Mouse (Mus musculus) MEL (cell line): ENCODE results near the gene Rbpms2. TPM values are rescaled to one million over a fixed set of nuclear protein-coding genes. Genes with fewer than 3 reads are reported as not detected.

Experiments
- DNase-seq: peaks from one replicate; pipeline ENCODE4 v3.0.0; 2011; ENCODE audit warnings: low read depth, low spot score
- H3K27ac ChIP-seq: 2 replicates; pipeline ENCODE4 v1.5.1; 2012; ENCODE audit warnings: low read depth, mild to moderate bottlenecking, control low read depth, low read length, moderate library complexity; ENCODE audit not compliant: control insufficient read depth
- H3K27me3 ChIP-seq, 2 experiments: fragments of 150-350 bp in 1 of 2; sonication (generic) in 1 of 2; 2 replicates each; pipeline ENCODE4 v1.6.1; 2012; ENCODE audit warnings: low read length in 2 of 2, mild to moderate bottlenecking in 2 of 2, improper control_type of control experiment in 1 of 2, moderate library complexity in 1 of 2; ENCODE audit not compliant: insufficient read depth in 2 of 2, control insufficient read depth in 1 of 2
- H3K36me3 ChIP-seq, 2 experiments: 2 replicates each; pipeline ENCODE4 v1.6.1; 2012 to 2014; ENCODE audit warnings: low read length in 2 of 2, improper control_type of control experiment in 1 of 2, inconsistent platforms in 1 of 2, mild to moderate bottlenecking in 1 of 2; ENCODE audit not compliant: insufficient read depth in 2 of 2, control insufficient read depth in 1 of 2
- H3K4me1 ChIP-seq, 2 experiments: fragments of 150-350 bp in 1 of 2; sonication (generic) in 1 of 2; 2 replicates each; pipeline ENCODE4 v1.6.1; 2012; ENCODE audit warnings: low read length in 2 of 2, improper control_type of control experiment in 1 of 2, mild to moderate bottlenecking in 1 of 2; ENCODE audit not compliant: insufficient read depth in 2 of 2, control insufficient read depth in 1 of 2
- H3K4me3 ChIP-seq, 2 experiments: fragments of 150-350 bp in 1 of 2; sonication (generic) in 1 of 2; 2 replicates each; pipeline ENCODE4 v1.5.1; 2012; ENCODE audit warnings: low read depth in 2 of 2, low read length in 2 of 2, mild to moderate bottlenecking in 2 of 2, moderate library complexity in 2 of 2, control low read depth in 1 of 2, improper control_type of control experiment in 1 of 2; ENCODE audit not compliant: control insufficient read depth in 1 of 2, insufficient read depth in 1 of 2
- H3K79me2 ChIP-seq: 2 replicates; pipeline ENCODE4 v1.6.1; 2012; ENCODE audit warnings: mild to moderate bottlenecking, low read length, moderate library complexity; ENCODE audit not compliant: control insufficient read depth, poor library complexity, insufficient read depth
- H3K9ac ChIP-seq: 2 replicates; pipeline ENCODE4 v1.6.1; 2012; ENCODE audit warnings: low read depth, mild to moderate bottlenecking, control low read depth, low read length, moderate library complexity; ENCODE audit not compliant: control insufficient read depth, poor library complexity, severe bottlenecking
- H3K9me3 ChIP-seq: fragments of 150-350 bp; sonication (generic); replicated peaks from 2 replicates; pipeline ENCODE4 v1.6.1; 2012; ENCODE audit warnings: mild to moderate bottlenecking, low read length, improper control_type of control experiment, moderate library complexity; ENCODE audit not compliant: insufficient read depth
- BHLHE40 ChIP-seq: IDR thresholded peaks from 2 replicates; pipeline ENCODE4 v1.6.1; 2012; ENCODE audit warnings: low read depth, mild to moderate bottlenecking, inconsistent platforms, low read length, improper control_type of control experiment, borderline replicate concordance
- CHD2 ChIP-seq: IDR thresholded peaks from 2 replicates; pipeline ENCODE4 v1.6.1; 2011; ENCODE audit warnings: low read length, improper control_type of control experiment
- ETS1 ChIP-seq: IDR thresholded peaks from 2 replicates; pipeline ENCODE4 v1.6.1; 2012; ENCODE audit warnings: low read depth, mild to moderate bottlenecking, inconsistent platforms, low read length, improper control_type of control experiment, moderate library complexity
- GATA1 ChIP-seq: IDR thresholded peaks from 2 replicates; pipeline ENCODE4 v1.6.1; 2011; ENCODE audit warnings: low read depth, low read length, improper control_type of control experiment
- JUND ChIP-seq: IDR thresholded peaks from 2 replicates; pipeline ENCODE4 v1.6.1; 2011; ENCODE audit warnings: low read depth, mild to moderate bottlenecking, improper control_type of control experiment, low read length
- MEF2A ChIP-seq: IDR thresholded peaks from 2 replicates; pipeline ENCODE4 v1.6.1; 2014; ENCODE audit warnings: low read depth, mild to moderate bottlenecking, inconsistent platforms, low read length, improper control_type of control experiment; ENCODE audit not compliant: poor library complexity, insufficient replicate concordance, severe bottlenecking; ENCODE audit errors: extremely low read depth
- MYC ChIP-seq: IDR thresholded peaks from 2 replicates; pipeline ENCODE4 v1.6.1; 2011; ENCODE audit warnings: low read depth, mild to moderate bottlenecking, low read length, improper control_type of control experiment, moderate library complexity
- RAD21 ChIP-seq: IDR thresholded peaks from 2 replicates; pipeline ENCODE4 v1.6.1; 2011; ENCODE audit warnings: mild to moderate bottlenecking, low read depth, low read length, improper control_type of control experiment
- RCOR1 ChIP-seq: IDR thresholded peaks from 2 replicates; pipeline ENCODE4 v1.6.1; 2012; ENCODE audit warnings: low read depth, mild to moderate bottlenecking, inconsistent platforms, low read length, improper control_type of control experiment
- SIN3A ChIP-seq: IDR thresholded peaks from 2 replicates; pipeline ENCODE4 v1.6.1; 2012; ENCODE audit warnings: low read length, improper control_type of control experiment, inconsistent platforms
- SMC3 ChIP-seq: IDR thresholded peaks from 2 replicates; pipeline ENCODE4 v1.6.1; 2011; ENCODE audit warnings: low read depth, low read length, improper control_type of control experiment
- TAL1 ChIP-seq: IDR thresholded peaks from 2 replicates; pipeline ENCODE4 v1.6.1; 2012; ENCODE audit warnings: mild to moderate bottlenecking, inconsistent platforms, low read length, moderate library complexity, mixed read lengths
- TBP ChIP-seq: IDR thresholded peaks from 2 replicates; pipeline ENCODE4 v1.8.0; 2011; ENCODE audit warnings: low read depth, low read length, improper control_type of control experiment
- TCF12 ChIP-seq: IDR thresholded peaks from 2 replicates; pipeline ENCODE4 v1.6.1; 2014; ENCODE audit warnings: low read depth, mild to moderate bottlenecking, inconsistent platforms, low read length, improper control_type of control experiment, moderate library complexity
- USF1 ChIP-seq: IDR thresholded peaks from 2 replicates; pipeline ENCODE4 v1.6.1; 2014; ENCODE audit warnings: low read depth, mild to moderate bottlenecking, inconsistent platforms, low read length, improper control_type of control experiment, moderate library complexity
- USF2 ChIP-seq, 2 experiments: IDR thresholded peaks; 2 replicates each; pipeline ENCODE4 v1.6.1; 2011 to 2012; ENCODE audit warnings: improper control_type of control experiment in 2 of 2, low read length in 2 of 2, borderline replicate concordance in 1 of 2, inconsistent platforms in 1 of 2, low read depth in 1 of 2, mild to moderate bottlenecking in 1 of 2; ENCODE audit not compliant: insufficient read depth in 1 of 2
- polyA plus RNA-seq, 2 experiments: library from polyadenylated mRNA; stranded (reverse) in 1 of 2; unstranded in 1 of 2; fragments of >175 nt in 1 of 2; fragments of >200 nt in 1 of 2; gene quantifications; 2 replicates each; pipeline versions ENCODE4 v1.2.1 to v1.2.4; 2012; ENCODE audit warnings: low replicate concordance in 2 of 2, low read depth in 1 of 2; ENCODE audit not compliant: insufficient read length in 2 of 2, insufficient read depth in 1 of 2, missing spikeins in 1 of 2
- total RNA-seq: library from RNA; depleted of rRNA; stranded (reverse); fragments of 300-350 nt; gene quantifications from 2 replicates; pipeline ENCODE4 v1.2.3, GENCODE M21; 2012

Rbpms2 gene
- total and polyA plus RNA-seq, 3 experiments, result 0.22 TPM; not detected in 2

DNA sequence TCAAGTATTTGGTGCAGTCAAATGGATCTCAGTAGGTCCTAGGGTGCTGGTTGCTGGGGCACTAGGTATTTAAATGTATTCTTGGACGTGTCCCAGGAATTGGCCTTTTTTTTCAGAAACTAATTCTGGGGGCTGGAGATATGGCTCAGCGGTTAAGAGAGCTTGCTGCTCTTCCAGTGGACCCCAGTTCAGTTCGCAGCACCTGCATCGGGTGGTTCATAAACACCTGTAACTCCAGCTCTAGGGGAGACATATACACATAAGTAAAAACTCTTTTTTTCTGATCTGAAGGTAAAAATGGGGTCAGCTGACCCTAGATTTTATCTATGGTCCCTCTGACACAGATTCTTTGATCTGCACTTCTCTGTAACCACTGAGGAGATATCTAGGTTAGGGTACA, 8.3 kb upstream of the Rbpms2 start:
- Histone ChIP-seq H3K9me3 (no peaks in the 10 kb centered on the region), H3K27ac (no peak overlapping the region), H3K4me1 (no peaks in the 10 kb centered on the region), H3K27me3 (0 out of 4 replicates have a peak, but pooled peaks cover 0 to 5% of the 10 kb centered on the region in 2 experiments), H3K79me2 (no peaks in the 10 kb centered on the region), H3K9ac (no peak overlapping the region), H3K4me3 (no peak overlapping the region), H3K36me3 (no peaks in the 10 kb centered on the region)
- TF ChIP-seq TCF12, result no peak
- no peak for TF ChIP-seq GATA1
- no peak for TF ChIP-seq MEF2A
- TF ChIP-seq BHLHE40, result no peak
- no peak for TF ChIP-seq RAD21
- no peak for TF ChIP-seq TBP
- TF ChIP-seq USF1, result no peak
- no peak for TF ChIP-seq SMC3
- TF ChIP-seq RCOR1, result no peak
- TF ChIP-seq TAL1, result no peak
- no peak for TF ChIP-seq CHD2
- TF ChIP-seq SIN3A, result no peak
- no peak for TF ChIP-seq ETS1
- DNase-seq, result no peak

DNA sequence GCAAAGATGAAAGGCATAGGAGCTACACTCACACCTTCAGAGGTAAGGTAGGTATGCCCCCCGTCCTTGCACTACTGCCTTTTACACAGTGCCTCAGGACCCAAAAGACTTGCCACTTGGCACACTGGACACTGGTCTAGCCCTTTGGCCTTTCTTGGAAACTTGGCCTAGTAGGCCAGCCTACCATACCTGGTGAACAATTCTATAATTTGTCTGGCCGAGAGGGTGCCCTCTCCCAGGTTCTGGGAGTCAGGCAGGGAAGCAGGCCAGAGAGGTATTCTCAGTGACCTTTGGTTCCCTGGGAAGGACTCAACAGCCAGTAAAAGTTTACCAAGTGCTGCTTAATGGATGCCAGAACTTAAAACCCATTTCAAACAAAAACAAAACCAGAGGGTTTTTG, 7.8 kb upstream of the Rbpms2 start:
- TF ChIP-seq GATA1 (no peak), JUND (no peak), USF2 (IDR thresholded peaks at IDR 0.05; ENCODE audit: borderline replicate concordance in 1 of 2, insufficient read depth in 1 of 2, low read depth in 1 of 2, low read length in 2 of 2) (no peak), MYC (no peak), USF1 (no peak), MEF2A (no peak)
- DNase-seq, result no peak
- H3K79me2 ChIP-seq, result no peaks in the 10 kb centered on the region
- no peak overlapping the region for H3K4me3 ChIP-seq
- no peaks in the 10 kb centered on the region for H3K4me1 ChIP-seq
- no peak overlapping the region for H3K27ac ChIP-seq
- 0 out of 4 replicates have a peak, but pooled peaks cover 0 to 5% of the 10 kb centered on the region in 2 experiments for H3K27me3 ChIP-seq
- H3K9me3 ChIP-seq, result no peaks in the 10 kb centered on the region
- H3K9ac ChIP-seq, result no peak overlapping the region
- no peaks in the 10 kb centered on the region for H3K36me3 ChIP-seq
